Mouse (Mus musculus) limb, embryonic 14.5 days (tissue): ENCODE data around the gene Gm20661. TPM values are rescaled to one million over a fixed set of nuclear protein-coding genes. Genes with fewer than 3 reads are reported as not detected.

ENCODE experiments used
- ATAC-seq: fragments of 200-750 bp; cut with Nextera tagmentation; 2 replicates; pipeline ENCODE4 v1.8.0; 2017; ENCODE audit warnings: low read depth, moderate number of reproducible peaks, moderate TSS enrichment; ENCODE audit not compliant: low FRiP score
- DNase-seq: peaks from one replicate; pipeline ENCODE4 v3.0.0-alpha.2; 2015; ENCODE audit warnings: low spot score
- H3K27ac ChIP-seq: fragments of 300-500 bp; sonication (generic); replicated peaks from 2 replicates; pipeline ENCODE4 v1.5.1; 2014; ENCODE audit warnings: low read depth, mild to moderate bottlenecking, low read length, moderate library complexity, mixed read lengths
- H3K27me3 ChIP-seq: fragments of 300-500 bp; sonication (generic); 2 replicates; pipeline ENCODE4 v1.6.1; 2014; ENCODE audit warnings: low read length, mixed read lengths; ENCODE audit not compliant: control insufficient read depth, insufficient read depth
- H3K36me3 ChIP-seq: fragments of 300-500 bp; sonication (generic); 2 replicates; pipeline ENCODE4 v1.6.1; 2014; ENCODE audit warnings: mild to moderate bottlenecking, low read length, moderate library complexity, mixed read lengths; ENCODE audit not compliant: control insufficient read depth, insufficient read depth
- H3K4me1 ChIP-seq: fragments of 300-500 bp; sonication (generic); 2 replicates; pipeline ENCODE4 v1.6.1; 2014; ENCODE audit warnings: antibody characterized with exemption, low read length, mixed read lengths; ENCODE audit not compliant: control insufficient read depth, insufficient read depth
- H3K4me2 ChIP-seq: fragments of 300-500 bp; sonication (generic); replicated peaks from 2 replicates; pipeline ENCODE4 v1.6.1; 2014; ENCODE audit warnings: low read depth, mild to moderate bottlenecking, low read length, moderate library complexity; ENCODE audit not compliant: severe bottlenecking
- H3K4me3 ChIP-seq: fragments of 300-500 bp; sonication (generic); replicated peaks from 2 replicates; pipeline ENCODE4 v1.5.1; 2014; ENCODE audit warnings: low read length
- H3K9ac ChIP-seq: fragments of 300-500 bp; sonication (generic); 2 replicates; pipeline ENCODE4 v1.6.1; 2014; ENCODE audit warnings: mild to moderate bottlenecking, low read depth, low read length, moderate library complexity; ENCODE audit not compliant: severe bottlenecking
- H3K9me3 ChIP-seq: fragments of 300-500 bp; sonication (generic); 2 replicates; pipeline ENCODE4 v1.6.1; 2016; ENCODE audit warnings: low read length; ENCODE audit not compliant: control insufficient read depth
- POLR2A ChIP-seq: fragments of 200-500 bp; IDR thresholded peaks from 2 replicates; pipeline ENCODE4 v1.8.0; 2012; ENCODE audit warnings: inconsistent platforms, mild to moderate bottlenecking, moderate library complexity, borderline replicate concordance; ENCODE audit not compliant: insufficient read depth, insufficient read length; ENCODE audit errors: extremely low read depth
- WGBS: fragments of 180-500 bp; shearing (Covaris S2); extraction: QIAGEN DNeasy Blood & Tissue Kit; methylation state at CpG from one replicate; pipeline ENCODE4 v1.1.7; 2014; 5-methylcytosine and 5-hydroxymethylcytosine counted together
- polyA plus RNA-seq, 2 experiments: library from polyadenylated mRNA; depleted of rRNA in 1 of 2; stranded (reverse) in 1 of 2; unstranded in 1 of 2; fragments of >200 nt; fragmentation: Nextera tagmentation in 1 of 2; extraction: Ambion mirVana in 1 of 2; gene quantifications; 2 replicates each; pipeline versions ENCODE4 v1.2.1 to v1.2.3; 2012 to 2014

The Gm20661 gene
- polyA plus RNA-seq, 2 experiments, result 7.9 to 16.7 TPM

GRCm38 (mm10) chr9:107967437-107967836 lies 15.4 kb upstream of the Gm20661 start:
- Histone ChIP-seq H3K4me3 (no peak overlapping the region), H3K36me3 (peaks cover 23% of the 10 kb centered on the region), H3K4me1 (no peaks in the 10 kb centered on the region), H3K9me3 (no peaks in the 10 kb centered on the region), H3K27me3 (no peaks in the 10 kb centered on the region), H3K27ac (no peak overlapping the region), H3K9ac (no peak overlapping the region), H3K4me2 (no peak overlapping the region)
- no peak for DNase-seq
- no peak for TF ChIP-seq POLR2A
- 82% methylated on average over 6 of the region's 6 CpGs for WGBS
- ATAC-seq, result no peak

GRCm38 (mm10) chr9:107968531-107968930 lies 14.3 kb upstream of the Gm20661 start:
- H3K4me3 ChIP-seq, result no peak overlapping the region
- H3K9me3 ChIP-seq, result no peaks in the 10 kb centered on the region
- no peak overlapping the region for H3K27ac ChIP-seq
- DNase-seq (no peak), ATAC-seq (no peak)
- H3K36me3 ChIP-seq, result peaks cover 21% of the 10 kb centered on the region
- 92% methylated on average over 7 of the region's 7 CpGs for WGBS
- no peaks in the 10 kb centered on the region for H3K27me3 ChIP-seq
- no peak overlapping the region for H3K4me2 ChIP-seq
- no peak for TF ChIP-seq POLR2A
- H3K4me1 ChIP-seq, result no peaks in the 10 kb centered on the region
- no peak overlapping the region for H3K9ac ChIP-seq

GRCm38 (mm10) chr9:107970311-107970710 lies 12.5 kb upstream of the Gm20661 start:
- DNase-seq, result no peak
- 85% methylated on average over 5 of the region's 5 CpGs for WGBS

GRCm38 (mm10) chr9:107971690-107972541 lies 10.9 kb upstream of the Gm20661 start:
- ATAC-seq (no peak), DNase-seq (no peak)
- peaks cover 17% of the 10 kb centered on the region for H3K36me3 ChIP-seq
- no peaks in the 10 kb centered on the region for H3K9me3 ChIP-seq
- H3K27ac ChIP-seq, result no peak overlapping the region
- WGBS, result 81% methylated on average over 8 of the region's 8 CpGs
- TF ChIP-seq POLR2A, result no peak
- H3K9ac ChIP-seq, result no peak overlapping the region
- H3K27me3 ChIP-seq, result no peaks in the 10 kb centered on the region
- H3K4me2 ChIP-seq, result no peak overlapping the region
- no peak overlapping the region for H3K4me3 ChIP-seq
- H3K4me1 ChIP-seq, result peaks cover 7% of the 10 kb centered on the region

More at GRCm38 (mm10) chr9:107970311-107970710, 12.5 kb upstream of the Gm20661 start:
- Histone ChIP-seq H3K9ac (no peak overlapping the region), H3K4me3 (no peak overlapping the region), H3K36me3 (peaks cover 21% of the 10 kb centered on the region), H3K4me1 (peaks cover 2% of the 10 kb centered on the region), H3K9me3 (no peaks in the 10 kb centered on the region), H3K27ac (no peak overlapping the region), H3K4me2 (no peak overlapping the region), H3K27me3 (no peaks in the 10 kb centered on the region)
- no peak for ATAC-seq
- no peak for TF ChIP-seq POLR2A

DNA sequence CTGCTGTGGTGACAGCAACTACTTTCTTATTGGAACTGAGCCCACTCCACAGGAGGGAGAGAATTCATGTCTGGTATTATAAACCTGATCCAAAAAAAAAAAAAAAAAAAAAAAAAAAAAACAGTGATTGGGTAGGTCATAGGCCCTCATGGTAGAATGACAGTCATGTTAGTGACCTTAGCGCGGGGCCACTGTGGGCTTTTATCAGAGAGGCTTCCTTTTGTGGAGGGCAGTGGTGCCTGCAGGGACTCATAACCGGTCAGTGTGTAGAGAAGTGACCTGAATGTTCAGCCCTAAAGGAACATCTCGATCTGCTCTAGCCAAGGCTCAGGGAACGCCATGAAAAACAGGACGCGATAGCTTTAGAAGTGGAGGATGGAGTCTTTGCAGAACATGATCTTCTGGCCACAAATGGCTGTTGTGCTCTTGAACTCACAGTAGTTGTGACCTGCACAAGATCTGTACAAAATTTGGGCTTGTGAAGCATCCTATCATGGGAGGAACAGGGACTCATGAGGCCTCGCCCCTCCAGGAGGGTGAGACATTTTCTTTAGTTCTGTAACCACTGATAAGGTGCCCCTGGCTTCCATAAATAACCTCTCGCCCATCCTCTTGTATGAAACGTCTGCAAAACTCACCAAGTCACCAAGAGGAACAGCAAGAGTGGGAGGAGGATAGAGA lies 8.2 kb upstream of the Gm20661 start:
- no peaks in the 10 kb centered on the region for H3K27me3 ChIP-seq
- no peak for TF ChIP-seq POLR2A
- no peak for ATAC-seq
- no peak for DNase-seq
- no peaks in the 10 kb centered on the region for H3K9me3 ChIP-seq
- H3K4me2 ChIP-seq, result no peak overlapping the region
- no peak overlapping the region for H3K9ac ChIP-seq
- peaks cover 7% of the 10 kb centered on the region for H3K4me1 ChIP-seq
- H3K36me3 ChIP-seq, result peaks cover 5% of the 10 kb centered on the region; the same call in 1 of the 2 replicates
- 80% methylated on average over 10 of the region's 10 CpGs for WGBS
- no peak overlapping the region for H3K4me3 ChIP-seq
- H3K27ac ChIP-seq, result peak overlapping the region; percentile 75; the same call in 1 of the 2 replicates
